Mouse (Mus musculus) erythroblast, embryonic 14.5 days (primary cell): Measurements from ENCODE around the gene Rhbdf1.

Source experiments
- GATA1 ChIP-seq: IDR thresholded peaks from 2 replicates; pipeline ENCODE4 v1.6.1; 2012; ENCODE audit warnings: low read length, inconsistent platforms, mixed read lengths
- TAL1 ChIP-seq: IDR thresholded peaks from 3 replicates; pipeline ENCODE4 v1.6.1; 2012; ENCODE audit warnings: low read length, inconsistent platforms, mixed read lengths

- TF ChIP-seq TAL1, result peak; percentile 97
- TF ChIP-seq GATA1, result peak; percentile 96
Observed at GRCm38 (mm10) chr11:32250880-32251763, 29.0 kb upstream of the Rhbdf1 start.
